Mouse (Mus musculus): ENCODE measurements at regions not wholly inside any gene's neighbourhood (a gene's known extent, or its start where the extent isn't known, plus 50 kb on each side); places are given as distances from the start of the nearest gene placed in this dataset.

DNA sequence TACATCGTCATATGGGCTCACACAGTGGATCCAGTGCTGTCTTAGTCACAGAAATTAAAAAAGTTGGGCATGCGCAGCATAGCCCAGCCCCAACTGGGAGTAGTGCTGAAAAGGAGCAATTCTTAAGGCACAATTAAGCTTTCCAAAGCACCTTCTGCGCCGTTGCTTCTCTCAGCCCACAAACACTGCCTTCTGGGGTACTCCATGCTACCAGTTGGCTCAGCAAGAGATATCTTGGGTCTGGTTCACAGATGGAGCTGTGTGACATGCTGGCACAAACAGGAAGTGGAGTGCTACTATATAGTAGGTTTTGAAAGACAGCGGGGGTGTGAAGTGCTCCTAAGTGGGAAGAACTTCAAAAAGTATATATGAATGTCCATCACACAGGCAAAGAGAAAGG lies 185.0 kb upstream of the Gcfc2 start:
- no peak for DNase-seq

DNA sequence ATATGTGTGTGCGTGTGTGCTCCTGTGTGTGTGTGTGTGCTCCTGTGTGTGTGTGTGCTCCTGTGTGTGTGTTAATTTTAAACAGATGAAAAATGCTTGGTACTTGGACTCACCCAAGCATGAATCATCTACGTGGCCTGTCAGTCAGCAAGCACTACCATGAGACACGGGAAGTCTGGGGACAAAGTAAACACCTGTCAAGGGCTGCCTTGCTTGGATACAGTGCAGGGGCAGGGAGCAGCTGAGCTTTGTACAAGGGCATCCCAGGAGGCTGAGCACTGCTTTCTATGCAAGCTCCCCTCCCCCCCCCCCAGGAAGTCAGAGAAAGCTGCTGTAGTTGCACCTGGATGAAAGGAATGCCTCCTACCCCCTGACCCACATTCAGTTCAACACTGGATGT lies 173.8 kb upstream of the Gcfc2 start:
- no peak for DNase-seq

DNA sequence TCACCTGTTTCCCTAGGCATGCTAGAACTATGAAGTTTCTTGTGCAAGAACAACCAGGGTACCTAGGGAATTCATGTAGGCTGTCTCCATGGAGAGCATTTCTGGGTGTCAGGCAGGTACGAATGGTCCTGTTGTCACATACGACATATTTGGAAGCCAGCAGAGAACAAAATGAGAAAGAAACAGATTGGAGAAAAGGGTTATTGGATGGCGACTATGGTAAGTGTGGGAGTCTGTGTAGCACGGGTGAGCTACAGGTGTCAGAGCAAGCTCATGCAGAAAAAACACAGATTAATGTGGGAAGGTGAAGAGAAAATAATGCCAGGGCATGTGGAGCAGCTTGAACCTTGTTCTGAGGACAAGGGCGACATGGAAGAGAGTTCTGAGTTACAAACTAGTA lies 171.8 kb upstream of the Gcfc2 start:
- no peak for DNase-seq

DNA sequence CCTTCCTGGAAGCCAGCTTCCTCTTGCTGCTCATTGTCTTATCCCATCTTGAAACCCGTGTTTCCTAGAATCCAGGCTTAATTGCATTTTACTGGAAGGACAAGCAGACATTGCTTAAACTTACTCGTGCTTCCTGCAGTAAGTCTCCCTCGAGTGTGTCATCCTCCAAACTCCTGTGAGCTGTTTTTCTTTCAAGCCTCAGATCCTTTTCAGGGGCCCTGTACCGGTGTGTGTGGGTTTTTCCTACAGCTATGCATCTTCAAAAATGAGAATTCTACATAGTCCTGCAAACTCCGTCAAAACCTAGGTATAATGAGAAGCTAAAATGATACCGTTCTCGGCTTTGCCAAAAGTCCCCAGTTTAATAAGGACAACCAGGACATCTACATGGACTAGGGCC lies 167.2 kb upstream of the Gcfc2 start:
- DNase-seq, result no peak

DNA sequence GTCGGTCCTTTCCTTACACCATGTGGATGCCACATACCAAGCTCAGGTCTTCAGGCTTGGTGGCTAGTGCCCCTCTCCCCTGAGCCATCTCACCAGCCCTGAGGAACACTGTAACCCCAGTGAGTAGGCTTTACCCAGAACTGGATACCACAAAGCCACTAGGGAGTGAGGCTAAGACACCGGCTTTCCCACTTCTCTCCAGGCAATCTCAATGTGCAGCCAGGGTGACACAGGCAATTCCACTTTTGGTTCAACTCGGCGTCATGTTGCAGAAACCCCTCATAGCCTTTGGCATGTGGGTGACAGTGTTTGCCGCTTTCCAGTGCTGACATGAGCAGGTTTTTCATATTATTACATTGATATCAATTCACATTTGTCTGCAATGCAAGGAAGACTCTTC lies 164.6 kb upstream of the Gcfc2 start:
- DNase-seq, result no peak

DNA sequence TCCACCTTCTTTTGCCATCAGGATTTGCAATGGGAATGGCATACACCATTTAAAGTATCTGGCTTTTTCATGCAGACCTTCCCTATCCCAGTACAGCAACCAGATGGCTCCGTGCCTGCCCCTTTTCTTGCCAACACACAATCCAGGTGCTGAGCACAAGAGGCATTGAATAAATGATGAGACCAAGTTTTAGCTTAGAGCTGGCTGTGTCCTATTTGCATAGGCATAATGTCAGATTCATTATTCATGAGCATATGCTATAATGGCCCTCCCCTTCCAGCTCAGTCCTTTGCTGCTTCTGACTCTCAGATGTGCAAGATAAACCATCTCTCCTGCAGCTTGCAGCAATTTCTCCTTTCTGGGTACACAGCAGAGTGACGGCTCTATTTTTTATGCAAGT lies 163.3 kb upstream of the Gcfc2 start:
- DNase-seq, result no peak

DNA sequence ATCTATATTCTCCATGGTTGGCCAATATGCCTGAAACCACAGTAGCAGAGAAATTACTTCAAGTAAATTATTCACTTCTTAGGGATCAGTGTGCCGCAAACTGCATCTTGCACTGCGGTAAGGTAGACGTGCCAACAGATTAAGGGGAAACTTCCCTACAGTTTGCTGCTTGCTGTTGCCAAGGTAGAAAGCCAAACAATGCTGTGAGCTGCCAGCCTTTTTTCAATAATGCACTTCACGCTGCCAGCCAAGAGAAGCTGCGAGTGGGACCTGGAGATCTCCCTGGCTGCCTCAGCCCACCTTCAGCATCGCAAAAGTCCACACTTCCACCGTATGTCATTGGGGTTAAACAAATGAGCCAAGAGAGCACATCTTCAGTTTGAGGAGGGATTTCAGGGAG lies 157.6 kb upstream of the Gcfc2 start:
- DNase-seq, result no peak

DNA sequence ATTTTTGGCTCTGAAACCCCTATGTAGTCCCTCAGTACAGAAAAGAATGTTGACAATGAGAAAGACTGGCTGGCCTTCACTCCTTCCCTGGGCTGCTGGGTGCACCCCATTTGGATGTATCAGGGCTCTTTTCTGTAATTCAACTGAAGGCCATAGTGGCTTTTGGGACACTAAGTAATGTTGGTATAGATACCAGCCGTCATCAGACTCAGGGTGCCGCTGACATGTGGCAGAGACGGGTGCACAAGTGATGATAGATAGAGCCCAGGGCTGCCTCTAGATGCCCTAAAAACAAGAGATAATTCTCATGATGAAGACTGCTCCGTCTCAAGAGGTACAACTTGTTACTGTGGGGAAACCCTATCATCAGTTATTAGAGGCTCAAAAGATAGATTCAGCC lies 156.7 kb upstream of the Gcfc2 start:
- DNase-seq, result no peak

DNA sequence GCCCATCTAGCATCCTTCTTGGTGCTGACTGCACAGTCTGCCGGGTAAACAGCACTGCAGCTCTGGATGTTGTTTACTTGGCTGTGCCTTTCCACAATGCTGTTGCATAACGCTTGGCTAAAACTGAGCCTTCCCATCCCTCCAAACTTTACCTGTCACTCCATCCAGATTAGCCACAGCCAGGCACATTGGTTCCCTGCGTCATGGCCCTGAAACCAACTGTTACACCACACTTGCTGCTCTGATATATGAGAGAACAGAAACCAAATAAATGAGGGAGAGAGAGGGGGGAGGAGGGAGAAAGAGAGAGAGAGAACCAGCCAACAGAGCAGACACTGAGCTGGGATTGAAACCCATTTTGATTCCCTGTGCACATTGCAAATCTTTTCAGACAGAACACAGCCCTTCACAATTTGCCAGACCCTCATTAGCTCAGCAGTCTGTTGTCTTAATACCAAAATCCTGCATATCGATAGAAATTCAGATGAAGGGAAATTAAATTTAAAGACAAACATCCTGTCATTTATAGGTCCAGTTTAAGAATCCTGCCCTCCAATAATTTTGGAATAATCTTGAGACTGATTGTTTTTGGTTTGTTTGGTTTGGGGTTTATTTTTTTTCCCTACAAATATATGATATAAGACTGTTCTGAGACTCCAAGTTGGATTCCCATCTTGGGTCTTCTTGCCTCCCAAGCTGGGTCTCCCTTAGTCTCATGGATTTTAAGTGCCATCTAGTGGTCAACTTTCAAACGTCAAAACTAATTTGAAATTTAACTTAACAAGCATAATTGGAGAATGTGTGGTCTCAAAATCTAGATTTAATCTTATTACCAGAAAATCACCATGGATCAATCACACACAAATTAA lies 154.6 kb upstream of the Gcfc2 start:
- DNase-seq, result peak; percentile 55

DNA sequence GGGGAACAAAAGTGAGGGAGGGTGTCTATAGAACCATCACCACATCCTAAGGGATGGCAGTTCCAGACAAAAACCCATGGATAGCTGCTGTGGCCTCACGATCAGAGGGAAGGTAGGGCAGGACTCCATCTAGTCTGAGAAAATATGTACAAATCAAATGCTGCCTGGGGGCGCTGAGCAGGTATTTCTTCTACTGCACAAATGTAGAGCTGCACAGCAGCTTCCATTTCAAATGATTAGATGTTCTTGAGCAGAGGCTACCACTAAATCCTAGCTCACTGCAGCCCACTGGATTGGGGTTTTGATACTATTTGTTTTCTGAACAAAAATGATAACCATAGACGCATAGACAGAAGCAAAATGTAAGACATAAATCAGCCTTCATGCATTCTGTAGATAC lies 153.2 kb upstream of the Gcfc2 start:
- no peak for DNase-seq

DNA sequence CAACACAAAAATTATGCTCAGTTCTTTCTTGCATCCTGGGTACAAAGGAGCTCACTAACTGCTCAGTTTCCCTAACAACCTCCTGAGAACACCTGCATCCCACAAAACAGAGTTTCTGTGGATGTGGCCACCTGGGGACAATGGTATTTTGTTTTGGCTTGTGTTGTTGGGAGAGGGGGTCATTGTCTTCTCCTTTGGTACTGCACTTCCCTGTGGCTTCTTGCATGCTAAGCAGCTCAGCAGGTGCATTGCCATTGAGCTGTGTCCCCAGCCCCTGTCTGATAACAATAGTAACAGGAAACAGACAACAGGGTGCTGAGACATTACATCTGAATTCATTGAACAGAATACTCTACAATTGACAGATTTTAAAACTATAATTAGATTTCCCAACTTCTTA lies 151.6 kb upstream of the Gcfc2 start:
- no peak for DNase-seq

DNA sequence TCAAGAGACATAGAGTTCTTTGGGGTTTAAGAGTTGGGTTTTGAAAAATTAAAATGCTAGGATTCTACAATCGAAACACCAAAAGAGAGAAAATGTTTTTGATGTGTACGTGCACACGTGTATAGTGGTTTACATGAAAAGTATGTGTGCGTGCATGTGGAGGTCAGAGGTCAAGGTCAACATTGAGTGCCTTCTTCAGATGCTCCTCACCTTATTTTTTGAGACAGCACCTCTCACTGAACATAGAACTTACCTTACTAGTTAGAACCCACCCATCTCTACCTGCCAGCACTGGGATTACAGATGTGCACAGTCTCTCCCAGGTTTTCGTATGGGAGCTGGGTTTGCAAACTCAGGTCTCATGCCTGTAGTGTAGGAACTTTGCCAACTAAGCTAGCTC lies 141.3 kb upstream of the Gcfc2 start:
- no peak for DNase-seq

DNA sequence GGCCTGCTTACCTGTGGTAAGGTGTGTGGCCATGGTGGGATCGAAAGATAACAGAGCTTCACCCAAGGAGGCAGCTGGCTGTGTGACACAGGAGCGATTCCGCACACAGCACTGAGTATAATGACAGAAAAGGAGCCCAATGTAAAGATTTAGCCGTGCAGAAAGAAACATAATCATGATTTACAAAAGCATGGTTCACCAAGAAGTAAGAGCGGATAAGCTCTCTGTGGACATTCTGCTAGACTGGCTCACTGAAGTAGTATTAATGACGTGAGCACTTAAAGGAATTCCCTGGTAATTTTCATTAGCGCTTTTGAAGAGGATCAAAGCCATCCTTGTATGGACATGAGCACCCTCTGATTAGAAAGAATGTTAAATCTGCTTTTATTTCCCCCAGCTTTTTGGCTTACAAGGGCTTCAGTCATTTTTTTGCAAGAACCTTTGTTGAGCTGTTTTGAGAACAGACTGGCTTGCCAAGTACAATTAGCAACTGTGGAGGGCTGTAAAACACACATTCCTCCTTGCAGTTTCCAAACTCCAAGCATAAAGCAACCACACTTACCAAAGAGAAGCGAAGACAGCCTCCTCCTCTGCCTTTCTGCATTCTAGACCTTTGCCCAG lies 140.5 kb upstream of the Gcfc2 start:
- no peak for DNase-seq

DNA sequence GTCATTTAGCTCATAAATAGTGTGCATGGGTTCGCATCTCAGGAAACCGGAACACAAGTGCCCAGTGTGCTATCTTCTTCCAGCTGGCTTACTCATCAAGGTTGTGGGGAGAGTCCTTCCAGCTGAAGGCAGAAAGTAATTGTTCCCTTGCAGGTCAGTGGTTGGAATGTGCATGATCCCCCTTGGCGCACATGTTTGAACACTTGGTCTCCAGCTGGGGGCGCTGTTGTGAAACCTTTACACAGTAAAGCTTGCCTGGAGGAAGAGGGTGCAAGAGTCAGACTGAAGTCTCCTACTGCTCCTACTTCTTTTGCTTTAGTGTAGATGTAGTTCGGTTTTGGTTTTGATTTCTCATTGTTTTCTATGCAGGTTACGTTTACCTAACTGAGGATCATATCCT lies 128.2 kb upstream of the Gcfc2 start:
- no peak for DNase-seq

DNA sequence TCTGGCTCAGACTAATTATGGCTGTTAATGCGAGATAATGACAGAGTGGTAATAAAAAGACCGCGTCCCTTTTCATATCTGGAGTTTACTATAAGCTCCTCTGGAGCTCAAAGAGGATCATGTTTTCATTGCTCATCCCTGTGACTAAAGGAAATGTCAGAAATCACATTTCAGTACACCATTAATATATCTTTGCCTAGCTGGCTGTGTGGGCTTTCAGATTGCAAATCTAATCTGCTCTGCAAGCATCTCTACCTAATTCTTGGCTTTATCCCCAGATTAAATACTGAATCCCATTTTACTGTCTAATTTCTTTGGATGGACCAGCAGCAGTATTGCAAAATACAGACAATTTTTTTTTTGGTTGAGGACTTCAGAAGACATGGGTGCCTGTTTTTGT lies 122.6 kb upstream of the Gcfc2 start:
- DNase-seq, result no peak

DNA sequence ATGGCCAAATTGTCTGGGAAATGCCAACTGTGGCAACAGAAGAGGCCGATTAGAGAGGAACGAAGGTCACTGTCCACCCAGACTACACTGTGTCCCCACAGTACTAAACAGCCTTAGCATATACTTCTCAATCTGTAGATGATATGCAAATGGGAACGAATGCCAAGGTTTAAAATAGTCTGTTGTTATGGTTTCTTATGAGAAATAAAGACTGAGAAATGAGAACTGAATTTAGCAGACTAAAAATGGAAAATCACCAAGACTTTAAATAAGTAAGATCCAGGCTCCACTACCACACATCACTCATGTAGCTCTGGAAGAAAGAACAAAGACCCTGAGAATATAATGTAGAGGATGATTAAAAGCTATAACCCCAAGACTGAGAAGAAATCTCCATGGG lies 121.7 kb upstream of the Gcfc2 start:
- no peak for DNase-seq

DNA sequence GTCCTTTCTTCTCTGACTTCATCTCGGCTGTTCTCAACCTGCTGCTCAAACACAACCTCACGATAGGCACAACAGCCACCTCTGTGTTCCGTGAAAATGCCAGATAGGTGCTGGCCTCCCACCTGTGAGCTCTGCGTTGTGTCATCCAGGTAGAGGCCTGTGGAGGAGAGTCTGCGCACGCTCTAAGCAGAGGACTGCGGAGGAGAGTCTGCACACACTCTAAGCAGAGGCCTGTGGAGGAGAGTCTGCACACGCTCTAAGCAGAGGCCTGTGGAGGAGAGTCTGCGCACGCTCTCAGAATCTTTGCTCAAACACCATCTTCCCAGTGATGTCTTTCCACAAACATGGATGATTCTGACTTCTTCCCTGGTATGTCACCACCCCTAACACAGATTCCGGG lies 117.5 kb upstream of the Gcfc2 start:
- no peak for DNase-seq

DNA sequence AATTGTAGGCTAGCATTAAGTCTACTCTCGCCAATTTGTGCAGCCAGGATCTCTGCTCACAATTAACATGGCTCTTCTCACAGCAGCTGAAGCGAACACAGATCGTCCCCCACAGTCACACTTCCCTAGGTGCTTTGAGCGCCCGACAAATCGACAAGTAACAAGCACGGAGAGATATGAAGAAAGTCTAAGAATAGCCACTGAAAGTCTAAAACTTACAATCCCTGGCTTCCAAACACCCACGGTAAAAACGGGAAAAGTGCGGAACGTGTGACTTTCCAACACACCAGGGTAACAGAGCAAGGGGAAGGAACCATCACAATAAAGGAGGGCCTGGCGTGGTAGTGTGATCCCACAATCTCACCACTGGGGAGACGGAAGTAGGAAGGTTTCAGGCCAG lies 114.8 kb upstream of the Gcfc2 start:
- no peak for DNase-seq

DNA sequence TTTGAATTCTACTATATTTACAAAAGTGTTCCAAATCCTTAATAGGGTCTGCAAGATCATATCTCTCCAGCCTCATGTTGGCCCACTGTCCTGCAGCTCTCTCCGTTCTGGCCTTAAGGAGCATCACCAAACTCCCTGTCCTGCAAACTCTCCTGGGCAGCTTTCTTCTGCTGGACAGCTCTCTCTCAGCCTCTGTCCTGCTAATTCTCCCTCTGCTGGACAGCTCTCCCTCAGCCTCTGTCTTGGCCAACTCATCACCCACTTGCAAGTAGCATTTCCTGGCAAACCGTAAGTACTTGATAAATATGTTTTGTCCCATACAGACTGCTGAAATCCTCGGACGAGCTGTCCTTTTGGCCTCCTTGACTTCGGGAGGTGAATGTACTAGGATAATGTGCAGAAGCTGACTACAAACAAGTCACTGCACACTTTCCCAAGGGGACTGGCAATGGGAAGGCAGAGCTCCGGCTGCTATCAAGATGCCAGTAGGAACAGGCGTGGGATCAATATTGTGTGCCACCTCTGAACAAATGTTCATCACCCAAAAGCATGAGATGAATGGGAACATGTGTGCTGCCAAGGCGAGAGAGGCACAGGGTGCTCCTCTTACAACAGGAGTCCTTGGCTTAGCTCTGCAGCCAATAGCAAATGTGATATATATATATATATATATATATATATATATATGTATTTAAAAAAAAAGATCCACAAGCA lies 108.1 kb upstream of the Gcfc2 start:
- DNase-seq, result no peak

DNA sequence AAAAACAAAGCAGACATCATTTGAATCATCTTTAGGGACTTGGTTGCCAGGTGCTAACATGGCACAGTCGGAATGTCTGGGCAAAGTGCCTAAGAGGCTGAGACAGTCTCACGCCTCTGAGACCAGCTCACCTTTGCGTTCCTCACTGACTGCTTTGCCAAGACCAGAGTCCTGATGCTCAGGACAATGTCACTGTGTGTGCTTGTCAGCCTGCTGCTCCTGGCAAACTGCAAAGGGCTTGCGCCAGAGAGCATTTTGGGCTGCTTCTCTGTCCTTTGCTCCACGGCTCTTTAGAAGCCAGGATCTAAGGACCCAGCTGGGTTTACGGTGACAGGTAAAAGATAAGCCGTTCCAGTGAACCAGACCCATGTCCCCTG lies 107.5 kb upstream of the Gcfc2 start:
- peak; percentile 52 for DNase-seq

DNA sequence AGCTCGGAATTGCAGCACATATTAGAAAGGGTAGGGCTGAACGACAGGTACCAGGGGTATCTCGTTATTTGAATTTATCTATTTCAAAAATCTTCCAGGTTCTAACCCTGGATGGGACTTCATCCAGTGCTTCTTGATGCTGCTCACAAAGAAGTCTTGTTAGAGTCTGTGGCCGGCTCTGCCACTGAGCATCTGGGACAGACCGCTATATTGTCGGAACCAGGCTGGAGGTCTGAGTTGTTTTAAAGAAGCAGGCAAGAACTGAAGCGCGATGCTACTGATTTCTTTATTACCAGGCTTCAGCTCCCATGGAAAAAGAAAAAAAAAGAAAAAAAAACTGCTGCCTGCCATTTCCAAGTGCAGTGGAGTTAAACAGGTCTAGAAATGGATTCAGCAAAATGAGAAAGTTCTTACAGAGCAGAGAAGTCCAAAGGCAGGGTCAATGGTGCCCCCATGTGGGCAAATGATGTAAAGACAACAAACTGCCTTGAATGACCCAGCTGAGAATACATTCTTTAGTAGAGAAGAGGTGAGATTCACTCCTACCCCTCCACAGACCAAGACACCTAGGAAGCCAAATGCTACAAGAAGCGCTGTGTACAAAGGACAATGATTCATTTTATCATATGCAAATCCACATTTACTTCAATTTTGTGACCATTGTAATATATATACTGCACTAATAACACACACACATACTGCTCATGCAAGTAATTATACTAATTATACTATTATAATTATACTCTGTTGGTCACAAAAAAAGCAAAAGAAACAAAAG lies 106.2 kb upstream of the Gcfc2 start:
- DNase-seq, result peak; percentile 58

DNA sequence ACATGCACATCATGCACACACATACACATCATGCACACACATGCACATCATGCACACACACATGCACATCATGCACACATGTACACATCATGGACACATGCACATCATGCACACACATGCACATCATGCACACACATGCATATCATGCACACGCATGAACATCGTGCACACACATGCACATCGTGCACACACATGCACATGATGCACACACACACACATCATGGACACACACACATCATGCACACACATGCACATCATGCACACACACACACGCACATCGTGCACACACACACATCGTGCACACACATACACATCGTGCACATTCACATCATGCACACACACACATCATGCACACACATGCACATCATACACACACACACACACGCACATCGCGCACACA lies 104.9 kb upstream of the Gcfc2 start:
- DNase-seq, result no peak

DNA sequence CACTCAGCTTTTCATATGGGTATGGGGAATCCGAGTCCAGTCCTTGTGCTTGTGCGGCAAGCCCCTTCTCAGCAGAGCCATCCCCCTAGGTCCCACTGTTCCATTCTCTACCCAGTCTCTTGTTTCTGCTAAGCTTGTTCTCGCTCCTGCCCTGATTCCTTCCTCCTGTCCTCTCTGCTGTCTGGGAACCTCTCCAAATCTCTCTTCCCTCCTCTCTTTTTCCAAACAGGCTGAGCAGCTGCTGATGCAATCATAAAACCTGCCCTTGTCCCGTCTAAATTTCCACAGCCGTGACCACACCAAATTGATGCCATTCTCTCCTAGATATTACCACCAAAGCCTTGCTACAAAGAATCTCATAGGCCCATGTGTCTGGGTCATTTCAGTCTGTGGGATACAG lies 103.4 kb upstream of the Gcfc2 start:
- no peak for DNase-seq
